Mouse (Mus musculus) hindbrain, embryonic 15.5 days (tissue): ENCODE data around the gene Src. TPM values are rescaled to one million over a fixed set of nuclear protein-coding genes. Genes with fewer than 3 reads are reported as not detected.
"Not testable (repeated sequence)": the region's sequence is repeated elsewhere in the genome, so short reads cannot be mapped to it uniquely, and the experiment has no call there.

Experiments
- ATAC-seq: fragments of 200-750 bp; cut with Nextera tagmentation; 2 replicates; pipeline ENCODE4 v1.8.0; 2017; ENCODE audit warnings: low read depth, moderate number of reproducible peaks, moderate TSS enrichment; ENCODE audit not compliant: low FRiP score
- H3K27ac ChIP-seq: fragments of 300-500 bp; sonication (generic); replicated peaks from 2 replicates; pipeline ENCODE4 v1.5.1; 2015; ENCODE audit warnings: mild to moderate bottlenecking, inconsistent platforms
- H3K27me3 ChIP-seq: fragments of 300-500 bp; sonication (generic); 2 replicates; pipeline ENCODE4 v1.6.1; 2015; ENCODE audit warnings: control low read depth, inconsistent platforms
- H3K36me3 ChIP-seq: fragments of 300-500 bp; sonication (generic); 2 replicates; pipeline ENCODE4 v1.6.1; 2015; ENCODE audit warnings: control low read depth, inconsistent platforms
- H3K4me1 ChIP-seq: fragments of 300-500 bp; sonication (generic); replicated peaks from 2 replicates; pipeline ENCODE4 v1.6.1; 2015; ENCODE audit warnings: control low read depth, inconsistent platforms
- H3K4me2 ChIP-seq: fragments of 300-500 bp; sonication (generic); 2 replicates; pipeline ENCODE4 v1.6.1; 2015; ENCODE audit warnings: moderate library complexity, mild to moderate bottlenecking, inconsistent platforms
- H3K4me3 ChIP-seq: fragments of 300-500 bp; sonication (generic); 2 replicates; pipeline ENCODE4 v1.5.1; 2015; ENCODE audit warnings: mild to moderate bottlenecking, inconsistent platforms
- H3K9ac ChIP-seq: fragments of 300-500 bp; sonication (generic); 2 replicates; pipeline ENCODE4 v1.6.1; 2015; ENCODE audit warnings: inconsistent platforms
- H3K9me3 ChIP-seq: fragments of 300-500 bp; sonication (generic); 2 replicates; pipeline ENCODE4 v1.6.1; 2016; ENCODE audit warnings: control low read depth, inconsistent platforms
- WGBS: fragments of 180-500 bp; shearing (Covaris S2); methylation state at CpG from one replicate; pipeline ENCODE4 v1.1.7; 2015; 5-methylcytosine and 5-hydroxymethylcytosine counted together
- polyA plus RNA-seq: library from polyadenylated mRNA; unstranded; fragments of >200 nt; fragmentation: Nextera tagmentation; extraction: Ambion mirVana; gene quantifications from 2 replicates; pipeline ENCODE4 v1.2.1, GENCODE M21; 2015

Src gene
- 34.4 and 38.4 TPM in 2 replicates for polyA plus RNA-seq

- Histone ChIP-seq H3K27ac (peak within 1 kb of the TSS; percentile 46), H3K27me3 (no peaks in the 10 kb centered on the region), H3K4me1 (peaks cover 17% of the 10 kb centered on the region), H3K4me2 (peak within 1 kb of the TSS; percentile 19), H3K9me3 (no peaks in the 10 kb centered on the region), H3K4me3 (no peak within 1 kb of the TSS), H3K9ac (no peak within 1 kb of the TSS), H3K36me3 (no peaks in the 10 kb centered on the region)
- 26% methylated on average over 13 of the region's 13 CpGs for WGBS
- ATAC-seq: no peak
These were observed at the start of gene Src for GRCm38 (mm10) chr2:157418206-157418605. Gene Src (plus strand): TSS chr2:157418444.

GRCm38 (mm10) chr2:157371696-157372095 lies 46.5 kb upstream of the Src start:
- Histone ChIP-seq H3K4me3 (no peak overlapping the region), H3K4me1 (peaks cover 34% of the 10 kb centered on the region), H3K9ac (no peak overlapping the region), H3K9me3 (no peaks in the 10 kb centered on the region), H3K36me3 (no peaks in the 10 kb centered on the region), H3K4me2 (no peak overlapping the region), H3K27ac (no peak overlapping the region), H3K27me3 (no peaks in the 10 kb centered on the region)
- WGBS: 84% methylated on average over 6 of the region's 6 CpGs
- no peak for ATAC-seq

- H3K4me2 ChIP-seq: no peak overlapping the region
- no peak overlapping the region for H3K27ac ChIP-seq
- H3K9me3 ChIP-seq: no peaks in the 10 kb centered on the region
- no peak for ATAC-seq
- no peaks in the 10 kb centered on the region for H3K36me3 ChIP-seq
- no peak overlapping the region for H3K9ac ChIP-seq
- 89% methylated on average over 3 of the region's 3 CpGs for WGBS
- peaks cover 21% of the 10 kb centered on the region for H3K4me1 ChIP-seq
- no peak overlapping the region for H3K4me3 ChIP-seq
- no peaks in the 10 kb centered on the region for H3K27me3 ChIP-seq
These were observed 44.6 kb upstream of the Src start for GRCm38 (mm10) chr2:157373681-157374080.

- H3K4me2 ChIP-seq: no peak overlapping the region
- H3K4me1 ChIP-seq: peaks cover 14% of the 10 kb centered on the region
- H3K27ac ChIP-seq: no peak overlapping the region
- H3K4me3 ChIP-seq: no peak overlapping the region
- H3K9me3 ChIP-seq: no peaks in the 10 kb centered on the region
- 56% methylated on average over 8 of the region's 8 CpGs for WGBS
- no peak for ATAC-seq
- peaks cover 9% of the 10 kb centered on the region; the same call in 1 of the 2 replicates for H3K36me3 ChIP-seq
- no peaks in the 10 kb centered on the region for H3K27me3 ChIP-seq
- no peak overlapping the region for H3K9ac ChIP-seq
These were observed 43.2 kb upstream of the Src start for GRCm38 (mm10) chr2:157375051-157375450.

DNA sequence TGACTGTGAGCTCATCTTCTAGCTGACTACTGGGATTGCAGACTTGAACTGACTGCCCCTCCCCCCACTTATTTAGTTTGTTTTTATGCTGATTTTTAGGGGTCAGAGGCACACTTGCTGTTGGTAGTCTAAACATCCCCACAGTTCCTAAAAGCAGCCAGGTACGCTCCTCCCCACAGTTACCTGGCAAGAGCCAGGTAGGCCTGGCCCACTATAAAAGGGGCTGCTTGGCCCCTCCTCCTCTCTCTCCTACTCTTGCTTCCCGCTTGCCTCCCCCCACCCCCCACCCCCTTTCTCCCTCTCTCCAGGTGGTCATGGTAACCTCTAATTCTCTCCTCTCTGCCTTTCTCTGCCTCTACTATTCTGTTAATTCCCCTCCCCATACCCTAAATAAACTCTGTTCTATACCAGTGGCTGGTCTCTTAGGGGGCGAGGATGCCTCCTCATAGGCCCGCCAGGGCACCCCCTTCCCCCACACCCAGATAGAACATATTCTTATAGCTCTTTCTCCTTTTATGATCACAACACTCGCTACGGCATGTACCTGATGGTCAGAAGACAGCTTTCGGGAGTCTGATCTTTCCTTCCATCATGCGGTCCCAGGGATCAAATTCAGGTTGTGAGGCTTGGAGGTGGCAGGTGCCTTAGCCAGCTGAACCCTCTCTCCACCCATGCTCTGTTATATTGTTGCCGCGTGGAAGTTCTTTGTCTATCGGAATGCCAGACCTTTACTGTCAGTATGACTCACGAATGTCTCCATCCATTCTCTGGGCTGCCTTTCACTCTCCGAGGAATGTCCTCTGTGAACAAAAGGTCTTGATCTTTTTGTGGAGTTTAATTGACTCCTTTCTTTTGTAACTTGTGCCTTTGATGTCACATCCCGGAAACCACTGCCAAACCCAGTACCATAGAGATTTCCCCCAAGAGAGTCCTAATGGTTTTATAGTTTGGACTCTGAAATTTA lies 42.2 kb upstream of the Src start:
- 0 out of 2 replicates have a peak overlapping the region, but pooled peaks have one; percentile 10 for H3K4me3 ChIP-seq
- peak; percentile 38; the same call in 1 of the 2 replicates for ATAC-seq

DNA sequence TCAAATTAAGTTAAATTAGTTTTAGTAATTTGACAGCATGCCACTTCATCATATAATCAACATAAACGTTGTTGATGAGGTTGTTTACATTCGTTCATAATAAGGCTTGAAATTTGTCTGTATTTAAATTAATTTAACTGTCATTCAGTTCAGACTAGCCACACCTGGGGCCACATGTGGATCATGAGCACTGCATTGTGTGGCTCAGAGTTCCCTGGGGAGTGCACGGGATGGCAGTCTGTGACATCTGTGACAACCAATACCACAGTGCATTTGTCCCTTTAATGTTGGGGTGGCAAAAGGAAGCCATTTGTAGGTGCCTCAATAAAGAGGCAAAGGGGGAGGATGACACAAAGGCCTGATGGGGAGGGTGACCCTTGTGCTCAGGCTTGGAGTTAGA lies 41.2 kb upstream of the Src start:
- ATAC-seq: no peak
- Histone ChIP-seq H3K9me3 (no peaks in the 10 kb centered on the region), H3K4me3 (no peak overlapping the region), H3K4me1 (peaks cover 14% of the 10 kb centered on the region), H3K4me2 (no peak overlapping the region), H3K9ac (no peak overlapping the region), H3K27me3 (no peaks in the 10 kb centered on the region), H3K27ac (no peak overlapping the region), H3K36me3 (peaks cover 12% of the 10 kb centered on the region; the same call in 1 of the 2 replicates)
- WGBS: 31% methylated on average over 3 of the region's 3 CpGs

More for the DNA sequence above, 42.2 kb upstream of the Src start:
- WGBS: 13% methylated on average over 14 of the region's 14 CpGs
- Histone ChIP-seq H3K36me3 (peaks cover 12% of the 10 kb centered on the region; the same call in 1 of the 2 replicates), H3K9me3 (no peaks in the 10 kb centered on the region), H3K4me1 (peaks cover 14% of the 10 kb centered on the region), H3K27me3 (no peaks in the 10 kb centered on the region), H3K4me2 (peak overlapping the region; percentile 39), H3K9ac (no peak overlapping the region), H3K27ac (peak overlapping the region; percentile 49)

DNA sequence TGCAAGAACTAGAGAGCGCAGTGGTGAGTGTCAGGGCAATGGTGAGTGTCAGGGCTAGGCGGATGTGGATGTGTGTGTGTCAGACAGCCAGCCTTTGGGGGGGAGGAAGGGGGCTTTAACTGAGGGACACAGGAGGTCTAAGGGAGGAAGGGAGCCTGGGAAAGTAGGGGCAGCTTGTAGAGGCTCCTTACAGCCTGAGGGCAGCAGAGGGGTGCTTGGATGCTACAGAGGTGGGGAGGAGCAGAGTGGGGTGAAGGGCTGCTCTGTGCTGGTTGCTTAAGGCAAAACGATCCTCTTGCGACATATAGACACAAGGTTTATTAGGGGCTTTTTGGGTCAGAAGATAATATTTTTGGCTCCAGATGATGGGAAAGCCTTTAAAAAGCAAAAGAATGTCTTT lies 33.4 kb upstream of the Src start:
- WGBS: 73% methylated on average over 4 of the region's 4 CpGs
- Histone ChIP-seq H3K9ac (no peak overlapping the region), H3K9me3 (no peaks in the 10 kb centered on the region), H3K4me2 (no peak overlapping the region), H3K36me3 (peaks cover 5% of the 10 kb centered on the region; the same call in 1 of the 2 replicates), H3K27me3 (no peaks in the 10 kb centered on the region), H3K27ac (peak overlapping the region; percentile 23; the same call in 1 of the 2 replicates), H3K4me1 (0 out of 2 replicates have a peak, but pooled peaks cover 4% of the 10 kb centered on the region), H3K4me3 (no peak overlapping the region)
- no peak for ATAC-seq

DNA sequence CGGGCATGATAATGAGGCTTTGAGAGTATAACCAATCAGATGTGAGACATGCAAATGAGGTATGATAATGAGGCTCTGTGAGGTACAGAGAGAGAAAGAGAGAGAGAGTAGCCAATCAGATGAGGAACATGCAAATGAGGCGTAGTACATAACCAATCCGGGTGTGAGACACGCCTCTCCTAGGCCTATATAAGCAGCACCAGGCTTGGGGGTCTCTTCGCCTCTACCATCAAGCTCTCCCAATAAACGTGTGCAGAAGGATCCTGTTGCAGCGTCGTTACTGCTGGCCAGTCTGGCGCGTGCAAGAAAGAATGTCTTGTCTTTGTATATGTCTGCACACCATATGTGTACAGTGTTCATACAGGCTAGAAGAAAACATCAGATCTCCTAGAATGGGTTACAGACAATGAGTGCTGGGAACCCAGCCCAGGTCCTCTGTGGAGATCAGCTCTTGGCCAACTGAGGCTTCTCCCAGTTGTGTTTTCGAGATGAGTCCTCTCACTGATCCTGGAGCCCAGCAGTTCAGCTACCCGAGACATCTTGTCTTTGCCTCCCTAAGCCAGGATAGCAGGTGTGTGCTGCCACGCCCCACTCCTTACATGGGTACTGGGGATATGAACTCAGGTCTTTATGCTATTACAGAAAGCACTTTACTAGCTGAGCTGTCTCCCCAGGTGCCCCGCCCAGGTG lies 29.2 kb upstream of the Src start:
- not testable (repeated sequence) for ATAC-seq, H3K27ac ChIP-seq, H3K9ac ChIP-seq, H3K4me2 ChIP-seq, H3K9me3 ChIP-seq, H3K4me3 ChIP-seq, H3K27me3 ChIP-seq, H3K4me1 ChIP-seq, H3K36me3 ChIP-seq
- WGBS: 94% methylated on average over 14 of the region's 14 CpGs

DNA sequence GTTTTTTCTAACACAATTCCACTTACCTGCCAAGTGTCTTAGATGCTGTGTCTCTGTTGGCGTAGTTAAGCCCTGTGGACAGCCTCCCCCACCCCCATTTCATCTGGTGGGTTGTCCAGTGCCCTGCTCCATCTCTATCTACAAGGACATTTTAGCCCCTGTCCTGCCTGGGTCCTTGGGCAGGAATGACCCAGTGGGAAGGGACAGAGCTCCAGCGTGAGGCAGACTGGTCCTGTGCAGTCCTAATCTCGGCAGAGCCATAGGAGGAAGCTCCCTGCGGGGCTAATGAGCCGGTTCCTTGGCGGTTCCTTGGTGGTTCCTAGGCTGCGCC lies 28.7 kb upstream of the Src start:
- Histone ChIP-seq H3K4me1 (0 out of 2 replicates have a peak, but pooled peaks cover 4% of the 10 kb centered on the region), H3K4me2 (no peak overlapping the region), H3K9me3 (no peaks in the 10 kb centered on the region), H3K27me3 (no peaks in the 10 kb centered on the region), H3K4me3 (no peak overlapping the region), H3K36me3 (no peaks in the 10 kb centered on the region), H3K9ac (no peak overlapping the region), H3K27ac (no peak overlapping the region)
- WGBS: 82% methylated on average over 7 of the region's 7 CpGs
- no peak for ATAC-seq

- WGBS: 96% methylated on average over 2 of the region's 2 CpGs
- Histone ChIP-seq H3K9ac (no peak overlapping the region), H3K4me2 (no peak overlapping the region), H3K36me3 (peaks cover 13% of the 10 kb centered on the region), H3K4me3 (no peak overlapping the region), H3K27ac (no peak overlapping the region), H3K27me3 (no peaks in the 10 kb centered on the region), H3K9me3 (no peaks in the 10 kb centered on the region), H3K4me1 (0 out of 2 replicates have a peak, but pooled peaks cover 5% of the 10 kb centered on the region)
- ATAC-seq: no peak
These were observed 25.9 kb upstream of the Src start for GRCm38 (mm10) chr2:157392331-157392730.

DNA sequence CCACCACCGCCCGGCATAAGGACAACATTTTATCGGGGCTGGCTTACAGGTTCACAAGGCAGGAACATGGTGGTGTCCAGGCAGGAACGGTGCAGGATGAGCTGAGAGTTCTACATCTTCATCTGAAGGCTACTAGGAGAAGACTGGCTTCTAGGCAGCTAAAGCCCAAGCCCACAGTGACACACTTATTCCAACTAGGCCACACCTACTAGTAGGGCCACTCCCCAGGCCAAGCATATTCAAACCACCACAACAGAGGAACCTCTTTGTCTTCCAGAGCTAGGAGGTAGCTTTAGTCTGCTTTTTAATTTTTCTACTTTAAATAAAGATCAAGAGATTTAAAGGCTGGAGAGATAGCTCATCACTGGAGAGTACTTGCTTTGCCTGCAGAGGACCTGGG lies 24.7 kb upstream of the Src start:
- Histone ChIP-seq H3K4me1 (0 out of 2 replicates have a peak, but pooled peaks cover 5% of the 10 kb centered on the region), H3K4me2 (no peak overlapping the region), H3K9ac (no peak overlapping the region), H3K27me3 (no peaks in the 10 kb centered on the region), H3K4me3 (no peak overlapping the region), H3K27ac (no peak overlapping the region), H3K9me3 (no peaks in the 10 kb centered on the region), H3K36me3 (peaks cover 22% of the 10 kb centered on the region)
- ATAC-seq: no peak
- 98% methylated on average over 4 of the region's 4 CpGs for WGBS

- no peaks in the 10 kb centered on the region for H3K27me3 ChIP-seq
- 81% methylated on average over 6 of the region's 6 CpGs for WGBS
- H3K4me1 ChIP-seq: 0 out of 2 replicates have a peak, but pooled peaks cover 5% of the 10 kb centered on the region
- H3K9me3 ChIP-seq: no peaks in the 10 kb centered on the region
- H3K4me2 ChIP-seq: no peak overlapping the region
- no peak overlapping the region for H3K9ac ChIP-seq
- no peak for ATAC-seq
- H3K27ac ChIP-seq: 0 out of 2 replicates have a peak overlapping the region, but pooled peaks have one; percentile 11
- no peak overlapping the region for H3K4me3 ChIP-seq
- H3K36me3 ChIP-seq: peaks cover 24% of the 10 kb centered on the region
These were observed 23.4 kb upstream of the Src start for GRCm38 (mm10) chr2:157394868-157395267.
